Mouse (Mus musculus) ES-E14 (cell line): ENCODE data around the gene Gm10638.

Experiments used
- CHD2 ChIP-seq: IDR thresholded peaks from 2 replicates; pipeline ENCODE4 v1.6.1; 2014; ENCODE audit warnings: mild to moderate bottlenecking, low read depth, low read length, inconsistent platforms
- HCFC1 ChIP-seq: IDR thresholded peaks from 2 replicates; pipeline ENCODE4 v1.6.1; 2012; ENCODE audit warnings: low read length, inconsistent platforms, borderline replicate concordance; ENCODE audit not compliant: insufficient read depth
- MAFK ChIP-seq: IDR thresholded peaks from 2 replicates; pipeline ENCODE4 v1.6.1; 2014; ENCODE audit warnings: mild to moderate bottlenecking, low read depth, low read length, inconsistent platforms; ENCODE audit not compliant: insufficient read depth
- ZC3H11A ChIP-seq: IDR thresholded peaks from 2 replicates; pipeline ENCODE4 v1.6.1; 2012; ENCODE audit warnings: low read depth, mild to moderate bottlenecking, inconsistent platforms, low read length, borderline replicate concordance
- ZNF384 ChIP-seq: IDR thresholded peaks from 2 replicates; pipeline ENCODE4 v1.6.1; 2012; ENCODE audit warnings: low read depth, low read length, inconsistent platforms

GRCm38 (mm10) chr8:86765155-86765554, 19.7 kb downstream of the Gm10638 start:
- TF ChIP-seq ZNF384 = no peak
- TF ChIP-seq HCFC1 = no peak
- no peak for TF ChIP-seq ZC3H11A
- TF ChIP-seq CHD2 = no peak
- TF ChIP-seq MAFK = no peak
